Mouse (Mus musculus): ENCODE data around the gene Gm5128.
"Not testable (repeated sequence)": the region's sequence is repeated elsewhere in the genome, so short reads cannot be mapped to it uniquely, and the experiment has no call there.

The Gm5128 gene

GRCm38 (mm10) chrX:135372984-135373383 is at the start of gene Gm5128:
Gene Gm5128 (plus strand): TSS chrX:135373284.
- not testable (repeated sequence) for DNase-seq (ENCODE audit: low spot score in 2 of 2)

DNA sequence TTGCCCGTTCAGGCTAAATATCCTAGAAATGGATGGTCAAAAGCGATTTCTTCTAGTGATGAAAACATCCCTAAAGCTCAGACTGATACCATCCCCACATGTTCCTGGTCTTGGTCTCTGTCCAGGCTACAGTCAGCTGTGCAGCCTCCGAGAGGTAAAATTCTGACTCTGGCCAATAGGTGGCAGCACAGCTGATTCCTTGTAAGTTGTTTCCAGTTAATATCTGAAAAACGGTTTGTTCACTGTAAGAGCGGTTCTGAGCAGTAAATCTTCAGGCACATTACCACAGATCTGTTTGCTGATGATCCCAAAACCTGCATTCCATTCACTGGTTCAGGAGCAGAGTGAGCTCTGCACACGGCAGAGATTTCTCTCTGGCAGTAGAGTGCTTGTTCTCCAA is 12.4 kb upstream of the Gm5128 start:
- DNase-seq (ENCODE audit: low spot score in 2 of 2) = not testable (repeated sequence)

- DNase-seq (ENCODE audit: low spot score in 2 of 2) = not testable (repeated sequence)
These were observed 11.1 kb upstream of the Gm5128 start for GRCm38 (mm10) chrX:135361943-135362342.

GRCm38 (mm10) chrX:135403578-135403977 is 30.5 kb downstream of the Gm5128 start:
- not testable (repeated sequence) for DNase-seq (ENCODE audit: low spot score in 2 of 2)

- peak in 1 of 2 experiments; percentile 0 for DNase-seq (ENCODE audit: low spot score in 2 of 2)
These were observed 48.1 kb downstream of the Gm5128 start for GRCm38 (mm10) chrX:135421203-135421602.

DNA sequence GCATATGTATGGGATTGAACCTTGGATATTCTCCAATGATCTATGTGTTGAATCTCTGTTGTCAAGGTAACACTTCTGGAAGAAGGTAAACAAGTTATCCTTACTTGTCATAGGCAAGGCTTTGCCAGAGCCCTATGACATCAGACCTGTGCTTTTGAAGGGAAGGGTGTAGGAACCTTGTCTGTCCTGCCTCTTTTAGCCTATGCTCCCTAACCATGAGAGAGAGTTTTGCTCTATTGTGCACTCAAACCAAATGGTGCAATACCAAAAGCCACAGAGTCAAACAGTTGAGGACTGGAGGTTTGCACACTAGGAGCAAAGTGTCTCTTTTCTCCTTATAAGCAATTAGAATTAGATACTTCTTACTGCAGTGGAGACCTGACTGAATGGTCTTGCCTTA is 48.7 kb downstream of the Gm5128 start:
- not testable (repeated sequence) for DNase-seq (ENCODE audit: low spot score in 2 of 2)

DNA sequence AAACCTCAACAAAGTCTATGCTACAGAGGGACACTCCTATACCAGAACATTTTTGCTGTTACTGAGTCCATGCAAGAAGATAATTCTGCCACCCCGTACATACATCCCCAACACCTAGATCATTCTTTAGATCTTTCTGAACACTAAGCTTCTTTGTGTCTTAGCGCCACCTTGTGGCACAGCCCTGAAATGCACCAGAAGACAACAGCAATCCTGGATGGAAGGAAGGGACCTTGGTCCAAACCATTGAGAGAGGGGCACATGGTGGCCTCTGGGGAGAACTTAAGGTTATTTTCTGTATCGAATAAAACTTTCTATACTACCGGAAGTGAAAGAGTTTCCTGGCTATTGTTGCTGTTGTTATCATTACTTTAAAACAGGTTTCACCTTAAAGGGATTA is 49.4 kb downstream of the Gm5128 start:
- not testable (repeated sequence) for DNase-seq (ENCODE audit: low spot score in 2 of 2)

Measured in cerebellum, postnatal 4 days (tissue).